Comparison of ENCODE assay signal across 9 mouse cellular contexts in genomic region chr10:83729492-83729891, GRCm38 (mm10). TPM values are rescaled to one million over a fixed set of nuclear protein-coding genes. Genes with fewer than 3 reads are reported as not detected.
DNase-seq lines count a peak whose midpoint lies in the region; ATAC-seq and TF ChIP-seq lines count a peak whose summit lies in the region.
"Had no signal": no experiment of that assay in that cellular context is flagged by ENCODE, and none has a peak within 500 bp of the region (broad histone marks: within the 10 kb centered on the region; RNA-seq: fewer than 3 reads in every experiment).

No protein-coding gene starts in this region.

- no peak for TF ChIP-seq EP300 in MEL (IDR thresholded peaks at IDR 0.05; ENCODE audit: low read depth in 1 of 2, low read length in 2 of 2)

- ATAC-seq in forebrain, embryonic 14.5 days, result peak; percentile 81
- ATAC-seq in hematopoietic stem cell, adult 5-6 weeks (replicated peaks in 1 of 2; ENCODE audit: insufficient read depth in 1 of 2, low FRiP score in 2 of 2, low TSS enrichment in 1 of 2, low read depth in 1 of 2, poor library complexity in 2 of 2, severe bottlenecking in 2 of 2), result peak; percentile 73 to 81; a peak in 2 of 4 replicates

- H3K27me3 ChIP-seq in MEL (ENCODE audit: control insufficient read depth in 1 of 2, insufficient read depth in 2 of 2, low read length in 2 of 2), result no peaks in the 10 kb centered on the region
- H3K27me3 ChIP-seq in forebrain, embryonic 14.5 days (replicated peaks; ENCODE audit: control insufficient read depth, insufficient read depth, low read length), result no peaks in the 10 kb centered on the region
- H3K27me3 ChIP-seq: limb, embryonic 12.5 days had no signal

- H3K36me3 ChIP-seq in MEL (ENCODE audit: control insufficient read depth in 1 of 2, insufficient read depth in 2 of 2, low read length in 2 of 2), result no peaks in the 10 kb centered on the region
- no peaks in the 10 kb centered on the region for H3K36me3 ChIP-seq in forebrain, embryonic 14.5 days (ENCODE audit: control insufficient read depth, insufficient read depth, low read length)
- H3K36me3 ChIP-seq: limb, embryonic 12.5 days had no signal

- H3K79me2 ChIP-seq in MEL (ENCODE audit: control insufficient read depth, insufficient read depth, low read length, poor library complexity), result no peaks in the 10 kb centered on the region

- no peak overlapping the region for H3K4me3 ChIP-seq in MEL (ENCODE audit: control insufficient read depth in 1 of 2, insufficient read depth in 1 of 2, low read depth in 2 of 2, low read length in 2 of 2)
- no peak overlapping the region for H3K4me3 ChIP-seq in forebrain, embryonic 14.5 days (ENCODE audit: low read depth, low read length)
- H3K4me3 ChIP-seq in layer of hippocampus, adult 2 months, result no peak overlapping the region
- H3K4me3 ChIP-seq: limb, embryonic 12.5 days had no signal

- no peak overlapping the region for H3K9ac ChIP-seq in MEL (ENCODE audit: control insufficient read depth, low read depth, low read length, poor library complexity, severe bottlenecking)
- H3K9ac ChIP-seq in forebrain, embryonic 14.5 days (ENCODE audit: low read length), result no peak overlapping the region
- H3K9ac ChIP-seq: limb, embryonic 12.5 days had no signal

- TF ChIP-seq CTCF in MEL (IDR thresholded peaks at IDR 0.05 in 2 of 3, conservative IDR thresholded peaks at IDR 0.05 in 1 of 3; ENCODE audit: control insufficient read depth in 1 of 3, insufficient read depth in 1 of 3, low read depth in 2 of 3, low read length in 3 of 3, poor library complexity in 1 of 3, severe bottlenecking in 1 of 3), result peak; percentile 71 to 94 (median 77)
- peak; percentile 99 for TF ChIP-seq CTCF in layer of hippocampus, adult 2 months (conservative IDR thresholded peaks at IDR 0.05)

- H3K9me3 ChIP-seq in MEL (replicated peaks; ENCODE audit: insufficient read depth, low read length), result no peaks in the 10 kb centered on the region
- H3K9me3 ChIP-seq in forebrain, embryonic 14.5 days (replicated peaks; ENCODE audit: control insufficient read depth, low read length), result no peaks in the 10 kb centered on the region; the same call in 1 of the 2 replicates

- no peak overlapping the region for H3K4me2 ChIP-seq in forebrain, embryonic 14.5 days (ENCODE audit: low read length)
- H3K4me2 ChIP-seq: limb, embryonic 12.5 days had no signal

- 0 out of 4 replicates have a peak, but pooled peaks cover 0 to 4% of the 10 kb centered on the region in 2 experiments for H3K4me1 ChIP-seq in MEL (ENCODE audit: control insufficient read depth in 1 of 2, insufficient read depth in 2 of 2, low read length in 2 of 2)
- no peaks in the 10 kb centered on the region for H3K4me1 ChIP-seq in forebrain, embryonic 14.5 days (ENCODE audit: control insufficient read depth, insufficient read depth, low read length)

- H3K27ac ChIP-seq in MEL (ENCODE audit: control insufficient read depth, low read depth, low read length), result no peak overlapping the region
- H3K27ac ChIP-seq in forebrain, embryonic 14.5 days (ENCODE audit: low read depth, low read length), result no peak overlapping the region
- no peak overlapping the region for H3K27ac ChIP-seq in layer of hippocampus, adult 2 months
- H3K27ac ChIP-seq: limb, embryonic 12.5 days had no signal

- TF ChIP-seq POLR2A in MEL (IDR thresholded peaks at IDR 0.05; ENCODE audit: control insufficient read depth in 1 of 2, insufficient read depth in 1 of 2, low read depth in 1 of 2, low read length in 2 of 2, poor library complexity in 1 of 2), result no peak

- DNase-seq in MEL (ENCODE audit: low read depth, low spot score), result peak; percentile 62
- peak; percentile 46 for DNase-seq in c-Kit-positive CD71-positive TER-119-positive erythroid progenitor cells, embryonic 14.5 days (ENCODE audit: low spot score)
- DNase-seq in forebrain, embryonic 14.5 days (ENCODE audit: low spot score), result peak; percentile 85
- DNase-seq in layer of hippocampus, adult 2 months (ENCODE audit: low spot score in 2 of 2), result peak; percentile 74 to 95
- peak; percentile 94 for DNase-seq in lung, postnatal 14 days
- DNase-seq in retina, adult 2 months (ENCODE audit: low read depth, low spot score), result peak; percentile 45
- DNase-seq in thymus, postnatal 25 days, result peak; percentile 88

- WGBS in forebrain, embryonic 14.5 days, result 41% methylated on average over 7 of the region's 7 CpGs

- TF ChIP-seq RAD21 in MEL (IDR thresholded peaks at IDR 0.05; ENCODE audit: low read depth, low read length), result peak; percentile 58

TF ChIP-seq in MEL, 35 proteins besides CTCF, POLR2A, EP300 and RAD21:
- TF ChIP-seq SMC3 (IDR thresholded peaks at IDR 0.05; ENCODE audit: low read depth, low read length) (peak; percentile 57), MXI1 (IDR thresholded peaks at IDR 0.05; ENCODE audit: low read depth, low read length) (no peak), ZC3H11A (IDR thresholded peaks at IDR 0.05; ENCODE audit: low read depth, low read length) (peak; percentile 29; the same call in 1 of the 2 replicates), JUND (IDR thresholded peaks at IDR 0.05; ENCODE audit: low read depth, low read length) (no peak), TCF12 (IDR thresholded peaks at IDR 0.05; ENCODE audit: low read depth, low read length) (no peak)

RNA-seq across cellular contexts. Expression of gene 1500009L16Rik, which starts 6.8 kb away (rescaled TPM):
- total RNA-seq in MEL (2012; rRNA removed), result not detected in 2 replicates
- not detected for polyA plus RNA-seq in MEL (2012; ENCODE audit: insufficient read depth in 1 of 2, insufficient read length in 2 of 2, low read depth in 1 of 2, low replicate concordance in 2 of 2, missing spikeins in 1 of 2)
- polyA plus RNA-seq in forebrain, embryonic 14.5 days (2014; fragmentation: Nextera tagmentation; extraction: Ambion mirVana), result 54.0 and 61.5 TPM in 2 replicates
- 13.4 and 19.4 TPM in 2 replicates for total RNA-seq in hematopoietic stem cell, adult 5-6 weeks (2017)
- 10 to 100 TPM; 14.5 to 15.8 TPM for total RNA-seq in layer of hippocampus, adult 2 months (2021)

Comparison
In these comparisons a context has a peak if more than half of its experiments do, and no peak if none do; other contexts are left out.
1. RNA of gene 1500009L16Rik, which starts 6.8 kb away (total RNA-seq): 14.5 to 15.8 TPM in layer of hippocampus, adult 2 months and 13.4 to 19.4 TPM in hematopoietic stem cell, adult 5-6 weeks; not detected in MEL; every median in the first group is over 10 times any median in the second.
2. Peak in every context shown above with its lines, with median percentiles within 50 percentile points of each other: DNase-seq.